Mouse (Mus musculus) liver, embryonic 14.5 days (tissue): ENCODE measurements at regions not wholly inside any gene's neighbourhood (a gene's known extent, or its start where the extent isn't known, plus 50 kb on each side); places are given as distances from the start of the nearest gene placed in this dataset.

ENCODE experiments used
- ATAC-seq: fragments of 200-750 bp; cut with Nextera tagmentation; 2 replicates; pipeline ENCODE4 v1.8.0; 2017; ENCODE audit warnings: moderate number of reproducible peaks, mild to moderate bottlenecking, moderate library complexity; ENCODE audit not compliant: insufficient read depth
- DNase-seq, 3 experiments: peaks; one replicate each; pipeline ENCODE4 v3.0.0-alpha.2; 2012 to 2013; ENCODE audit warnings: low read depth in 3 of 3, low spot score in 3 of 3
- H3K27ac ChIP-seq: fragments of 300-500 bp; sonication (generic); 2 replicates; pipeline ENCODE4 v1.5.1; 2014; ENCODE audit warnings: moderate library complexity, mild to moderate bottlenecking, control low read depth, inconsistent platforms
- H3K27me3 ChIP-seq: fragments of 300-500 bp; sonication (generic); 2 replicates; pipeline ENCODE4 v1.6.1; 2014; ENCODE audit warnings: mild to moderate bottlenecking, low read length, moderate library complexity; ENCODE audit not compliant: control insufficient read depth, insufficient read depth
- H3K36me3 ChIP-seq: fragments of 300-500 bp; sonication (generic); replicated peaks from 2 replicates; pipeline ENCODE4 v1.6.1; 2014; ENCODE audit warnings: low read depth; ENCODE audit not compliant: control insufficient read depth, insufficient read depth
- H3K4me1 ChIP-seq, 2 experiments: fragments of 200-500 bp in 1 of 2; fragments of 300-500 bp in 1 of 2; sonication (generic) in 1 of 2; replicated peaks; 2 replicates each; pipeline ENCODE4 v1.6.1; 2012 to 2014; ENCODE audit warnings: antibody characterized with exemption in 1 of 2, inconsistent platforms in 1 of 2, low read length in 1 of 2; ENCODE audit not compliant: control insufficient read depth in 2 of 2, insufficient read depth in 2 of 2
- H3K4me2 ChIP-seq: fragments of 300-500 bp; sonication (generic); 2 replicates; pipeline ENCODE4 v1.6.1; 2014; ENCODE audit warnings: low read depth, mild to moderate bottlenecking, control low read depth, moderate library complexity
- H3K4me3 ChIP-seq, 2 experiments: fragments of 200-500 bp in 1 of 2; fragments of 300-500 bp in 1 of 2; sonication (generic) in 1 of 2; 2 replicates each; pipeline ENCODE4 v1.5.1; 2012 to 2014; ENCODE audit warnings: low read depth in 2 of 2, low read length in 2 of 2, mild to moderate bottlenecking in 2 of 2, control low read depth in 1 of 2, inconsistent platforms in 1 of 2, moderate library complexity in 1 of 2; ENCODE audit not compliant: insufficient read depth in 1 of 2
- H3K9ac ChIP-seq: fragments of 300-500 bp; sonication (generic); replicated peaks from 2 replicates; pipeline ENCODE4 v1.6.1; 2014; ENCODE audit warnings: mild to moderate bottlenecking, control low read depth, moderate library complexity
- H3K9me3 ChIP-seq: fragments of 300-500 bp; sonication (generic); 2 replicates; pipeline ENCODE4 v1.6.1; 2016; ENCODE audit warnings: low read length, mixed read lengths; ENCODE audit not compliant: control insufficient read depth
- CTCF ChIP-seq: IDR thresholded peaks from 2 replicates; pipeline ENCODE4 v1.5.1; 2016; ENCODE audit warnings: antibody characterized with exemption, low read depth, control low read depth
- EP300 ChIP-seq: IDR thresholded peaks from 2 replicates; pipeline ENCODE4 v1.6.1; 2016; ENCODE audit warnings: antibody characterized with exemption, low read depth
- WGBS: fragments of 180-500 bp; shearing (Covaris S2); extraction: QIAGEN DNeasy Blood & Tissue Kit; methylation state at CpG from one replicate; pipeline ENCODE4 v1.1.7; 2014; ENCODE audit not compliant: insufficient replicate concordance; 5-methylcytosine and 5-hydroxymethylcytosine counted together

DNA sequence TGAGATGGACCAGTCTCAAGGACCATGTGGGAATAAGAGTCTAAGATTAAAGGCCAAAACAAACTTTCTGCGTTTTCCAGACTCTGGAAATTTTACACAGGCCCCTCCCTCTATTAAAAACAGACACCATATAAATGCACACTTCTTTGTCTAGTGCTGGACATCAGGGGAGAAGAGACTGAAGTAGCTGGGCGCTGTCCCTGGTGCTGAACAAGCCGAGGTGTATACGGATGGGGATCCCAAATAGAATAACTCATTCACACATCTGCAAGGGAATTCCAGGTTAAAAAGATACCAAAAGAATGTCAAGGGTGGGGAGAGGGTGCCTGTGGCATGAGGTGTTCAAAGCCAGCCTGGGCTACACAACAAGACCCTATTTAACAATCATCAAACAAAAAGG is 114.9 kb downstream of the Rps15a start:
- H3K4me2 ChIP-seq: no peak overlapping the region
- H3K9ac ChIP-seq: no peak overlapping the region
- H3K27ac ChIP-seq: no peak overlapping the region
- TF ChIP-seq CTCF: no peak
- no peak for TF ChIP-seq EP300
- H3K36me3 ChIP-seq: no peaks in the 10 kb centered on the region
- no peak overlapping the region for H3K4me3 ChIP-seq
- WGBS: 7% methylated on average over 4 of the region's 4 CpGs
- DNase-seq (no peak), ATAC-seq (no peak)
- no peaks in the 10 kb centered on the region for H3K27me3 ChIP-seq
- H3K9me3 ChIP-seq: no peaks in the 10 kb centered on the region
- H3K4me1 ChIP-seq: no peaks in the 10 kb centered on the region

DNA sequence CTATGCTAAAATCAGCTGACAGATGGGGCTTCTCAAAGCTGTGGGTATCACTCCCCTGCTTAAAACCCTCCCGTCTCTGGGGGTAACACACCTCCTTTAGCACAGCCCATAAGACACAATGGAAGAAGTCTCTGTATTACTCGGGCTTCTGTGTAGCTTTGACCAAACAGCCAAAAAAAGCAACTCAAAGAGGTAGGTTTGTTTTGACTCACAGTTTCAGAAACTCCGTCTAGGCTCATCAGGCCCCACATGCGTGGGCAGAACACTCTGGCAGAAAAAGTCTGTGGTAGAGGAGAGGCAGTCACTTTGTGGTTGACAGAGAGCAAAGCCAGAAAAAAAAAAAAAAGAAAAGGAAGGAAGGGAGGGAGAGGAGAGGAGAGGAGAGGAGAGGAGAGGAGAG is 133.8 kb downstream of the Rps15a start:
- TF ChIP-seq EP300 (no peak), CTCF (no peak)
- Histone ChIP-seq H3K9ac (no peak overlapping the region), H3K4me2 (no peak overlapping the region), H3K27ac (no peak overlapping the region), H3K27me3 (no peaks in the 10 kb centered on the region), H3K36me3 (no peaks in the 10 kb centered on the region), H3K9me3 (no peaks in the 10 kb centered on the region), H3K4me1 (no peaks in the 10 kb centered on the region), H3K4me3 (no peak overlapping the region)
- ATAC-seq: no peak
- WGBS: 50% methylated on average over 4 of the region's 4 CpGs
- no peak for DNase-seq

DNA sequence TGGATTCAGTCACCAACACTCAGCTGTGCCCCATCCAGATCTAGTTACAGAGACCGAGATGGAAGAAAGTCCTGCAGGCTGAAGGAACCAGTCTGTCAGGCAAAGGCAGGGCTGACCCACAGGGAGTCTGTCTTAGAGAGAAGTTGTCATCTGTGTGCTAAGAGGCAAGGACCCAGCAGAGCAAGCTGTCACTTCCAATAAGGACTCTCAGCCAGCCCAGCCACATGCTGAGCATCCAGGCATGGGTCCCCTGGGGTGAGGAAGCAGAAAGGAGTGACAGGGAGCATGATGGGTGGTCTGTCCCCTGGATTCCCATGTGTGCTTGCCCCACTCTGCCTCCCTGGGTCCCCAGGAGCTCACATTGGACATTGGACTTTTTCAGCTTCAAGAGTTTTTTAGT is 144.8 kb downstream of the Rps15a start:
- Histone ChIP-seq H3K4me3 (no peak overlapping the region), H3K27ac (no peak overlapping the region), H3K9ac (no peak overlapping the region), H3K27me3 (no peaks in the 10 kb centered on the region), H3K4me1 (no peaks in the 10 kb centered on the region), H3K36me3 (no peaks in the 10 kb centered on the region), H3K9me3 (no peaks in the 10 kb centered on the region), H3K4me2 (no peak overlapping the region)
- no peak for TF ChIP-seq EP300
- TF ChIP-seq CTCF: no peak
- ATAC-seq: no peak
- DNase-seq: no peak
- 30% methylated on average over 1 of the region's 1 CpGs for WGBS

DNA sequence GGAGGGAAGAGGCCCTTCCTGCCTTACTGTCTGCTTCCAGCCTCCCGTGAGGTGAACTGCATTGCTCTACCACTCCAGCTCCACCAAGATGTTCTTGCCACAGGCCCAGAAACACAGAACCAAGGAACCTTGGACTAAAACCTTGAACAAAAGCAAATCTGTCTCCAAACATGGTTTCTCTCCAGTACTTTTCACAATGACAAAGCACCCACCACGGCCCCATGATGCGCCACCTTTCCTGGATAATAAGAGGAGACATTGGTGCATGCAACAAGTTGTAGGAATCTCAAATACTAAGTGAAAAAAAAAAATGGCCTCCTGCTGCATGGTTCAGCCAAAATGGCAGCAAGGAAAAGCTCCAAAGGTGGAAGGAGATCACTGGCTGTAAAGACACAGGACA is 172.6 kb downstream of the Rps15a start:
- WGBS: 73% methylated on average over 3 of the region's 3 CpGs
- no peaks in the 10 kb centered on the region for H3K9me3 ChIP-seq

DNA sequence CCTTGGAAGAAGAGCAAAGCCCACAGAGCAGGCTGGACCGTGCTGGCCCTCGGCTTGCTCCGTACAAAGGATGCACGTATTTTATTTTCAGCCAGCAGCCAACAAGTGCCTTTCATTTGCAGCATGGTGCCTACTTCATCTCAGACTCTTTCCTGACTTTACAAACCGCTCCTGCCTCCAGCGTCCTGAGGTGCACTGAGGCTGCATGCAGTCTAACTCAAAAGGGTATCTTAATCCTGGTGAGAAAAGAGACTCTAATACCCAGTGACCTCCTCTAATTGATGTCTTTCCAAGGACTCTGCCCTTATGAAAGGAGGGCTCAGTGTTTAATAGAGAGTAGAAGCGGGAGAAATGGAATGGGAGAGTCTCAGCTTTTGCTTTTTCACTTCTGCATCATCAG is 176.4 kb downstream of the Rps15a start:
- Histone ChIP-seq H3K27ac (no peak overlapping the region), H3K4me2 (no peak overlapping the region), H3K9me3 (no peaks in the 10 kb centered on the region), H3K4me3 (no peak overlapping the region), H3K27me3 (no peaks in the 10 kb centered on the region), H3K36me3 (no peaks in the 10 kb centered on the region), H3K4me1 (no peaks in the 10 kb centered on the region), H3K9ac (no peak overlapping the region)
- WGBS: 48% methylated on average over 7 of the region's 7 CpGs
- TF ChIP-seq CTCF: no peak
- TF ChIP-seq EP300: no peak
- DNase-seq (no peak), ATAC-seq (no peak)

More for the DNA sequence above, 172.6 kb downstream of the Rps15a start:
- H3K4me3 ChIP-seq: no peak overlapping the region
- H3K36me3 ChIP-seq: no peaks in the 10 kb centered on the region
- no peak for DNase-seq
- TF ChIP-seq CTCF (no peak), EP300 (no peak)
- no peaks in the 10 kb centered on the region for H3K4me1 ChIP-seq
- no peaks in the 10 kb centered on the region for H3K27me3 ChIP-seq
- no peak overlapping the region for H3K27ac ChIP-seq
- no peak overlapping the region for H3K4me2 ChIP-seq
- H3K9ac ChIP-seq: no peak overlapping the region
- ATAC-seq: no peak

DNA sequence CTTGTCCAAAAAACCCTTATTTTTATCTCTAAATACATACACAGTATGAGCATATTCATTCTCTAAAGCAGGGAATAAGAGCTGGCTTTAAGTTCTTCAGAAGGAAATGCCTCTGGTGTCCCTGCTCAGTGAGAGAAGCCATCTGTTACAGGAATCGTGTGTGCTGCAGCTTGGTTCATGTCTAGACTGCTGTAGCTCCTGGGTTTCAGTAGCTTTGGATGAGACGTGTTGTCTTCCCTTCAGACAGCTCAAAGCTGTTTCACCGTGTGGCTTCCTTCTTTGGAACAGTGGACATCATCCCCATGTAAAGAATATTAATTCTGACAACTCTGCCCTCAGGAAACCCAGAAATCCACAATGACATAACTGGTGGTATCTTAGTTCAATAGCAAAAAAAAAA is 181.1 kb downstream of the Rps15a start:
- Histone ChIP-seq H3K27ac (no peak overlapping the region), H3K4me3 (no peak overlapping the region), H3K4me1 (no peaks in the 10 kb centered on the region), H3K9ac (no peak overlapping the region), H3K27me3 (no peaks in the 10 kb centered on the region), H3K36me3 (no peaks in the 10 kb centered on the region), H3K4me2 (no peak overlapping the region), H3K9me3 (no peaks in the 10 kb centered on the region)
- DNase-seq (no peak), ATAC-seq (no peak)
- TF ChIP-seq CTCF (no peak), EP300 (no peak)
- 45% methylated on average over 3 of the region's 3 CpGs for WGBS
